Mouse (Mus musculus): Measurements from ENCODE around the gene Prkch.

The Prkch gene

GRCm38 (mm10) chr12:73793216-73793615 lies 208.6 kb downstream of the Prkch start:
- in situ Hi-C loops (cut with MboI, MseI) = no loop called here

GRCm38 (mm10) chr12:73793744-73794143 lies 209.1 kb downstream of the Prkch start:
- in situ Hi-C loops (cut with MboI, MseI) = no loop called here

GRCm38 (mm10) chr12:73794151-73794883 lies 209.7 kb downstream of the Prkch start:
- in situ Hi-C loops (cut with MboI, MseI) = no loop called here

GRCm38 (mm10) chr12:73799671-73800070 lies 215.1 kb downstream of the Prkch start:
- in situ Hi-C loops (cut with MboI, MseI) = no loop called here

- in situ Hi-C loops (cut with MboI, MseI) = no loop called here
These were observed 216.3 kb downstream of the Prkch start for GRCm38 (mm10) chr12:73800886-73801285.

GRCm38 (mm10) chr12:73801845-73802244 lies 217.2 kb downstream of the Prkch start:
- in situ Hi-C loops (cut with MboI, MseI) = no loop called here

- in situ Hi-C loops (cut with MboI, MseI) = no loop called here
These were observed 217.9 kb downstream of the Prkch start for GRCm38 (mm10) chr12:73802379-73803057.

GRCm38 (mm10) chr12:73803946-73804345 lies 219.3 kb downstream of the Prkch start:
- in situ Hi-C loops (cut with MboI, MseI) = no loop called here

- in situ Hi-C loops (cut with MboI, MseI) = no loop called here
These were observed 220.9 kb downstream of the Prkch start for GRCm38 (mm10) chr12:73805541-73805940.

GRCm38 (mm10) chr12:73806003-73806402 lies 221.4 kb downstream of the Prkch start:
- in situ Hi-C loops (cut with MboI, MseI) = no loop called here

- in situ Hi-C loops (cut with MboI, MseI) = no loop called here
These were observed 222.6 kb downstream of the Prkch start for GRCm38 (mm10) chr12:73807228-73807627.

GRCm38 (mm10) chr12:73810041-73810795 lies 225.6 kb downstream of the Prkch start:
- in situ Hi-C loops (cut with MboI, MseI) = no loop called here

GRCm38 (mm10) chr12:73810903-73811302 lies 226.3 kb downstream of the Prkch start:
- in situ Hi-C loops (cut with MboI, MseI) = no loop called here

- in situ Hi-C loops (cut with MboI, MseI) = no loop called here
These were observed 227.6 kb downstream of the Prkch start for GRCm38 (mm10) chr12:73812198-73812597.

- in situ Hi-C loops (cut with MboI, MseI) = no loop called here
These were observed 228.7 kb downstream of the Prkch start for GRCm38 (mm10) chr12:73813016-73813900.

GRCm38 (mm10) chr12:73814056-73814735 lies 229.6 kb downstream of the Prkch start:
- in situ Hi-C loops (cut with MboI, MseI) = no loop called here

GRCm38 (mm10) chr12:73814897-73815296 lies 230.3 kb downstream of the Prkch start:
- in situ Hi-C loops (cut with MboI, MseI) = no loop called here

GRCm38 (mm10) chr12:73815463-73815862 lies 230.9 kb downstream of the Prkch start:
- in situ Hi-C loops (cut with MboI, MseI) = no loop called here

- in situ Hi-C loops (cut with MboI, MseI) = no loop called here
These were observed 231.3 kb downstream of the Prkch start for GRCm38 (mm10) chr12:73815892-73816291.

- in situ Hi-C loops (cut with MboI, MseI) = no loop called here
These were observed 232.3 kb downstream of the Prkch start for GRCm38 (mm10) chr12:73816866-73817265.

- in situ Hi-C loops (cut with MboI, MseI) = no loop called here
These were observed 234.2 kb downstream of the Prkch start for GRCm38 (mm10) chr12:73818801-73819200.

Measured in T-helper 2 cell (primary cell).